Mouse (Mus musculus): ENCODE measurements around the gene Glipr1l2.

- no peak for TF ChIP-seq CTCF (IDR thresholded peaks at IDR 0.05; ENCODE audit: low read depth)
- TF ChIP-seq EP300 (IDR thresholded peaks at IDR 0.05; ENCODE audit: low read depth), result no peak; the same call in 1 of the 2 replicates
Measured at GRCm38 (mm10) chr10:112132194-112132593, 49.0 kb downstream of the Glipr1l2 start.
